Mouse (Mus musculus): ENCODE data around the gene Romo1. TPM values are rescaled to one million over a fixed set of nuclear protein-coding genes. Genes with fewer than 3 reads are reported as not detected.

Gene Romo1
- polyA plus RNA-seq, 1 experiment from 2014 or later, result 467 TPM

GRCm38 (mm10) chr2:156166557-156166956, 22.7 kb downstream of the Romo1 start:
- Histone ChIP-seq H3K36me3 (ENCODE audit: control insufficient read depth, insufficient read depth, low read length) (peaks cover 99% of the 10 kb centered on the region), H3K27ac (ENCODE audit: low read depth) (no peak overlapping the region), H3K4me2 (ENCODE audit: low read length) (no peak overlapping the region), H3K9ac (ENCODE audit: low read length) (no peak overlapping the region), H3K27me3 (replicated peaks; ENCODE audit: control insufficient read depth, insufficient read depth, low read length) (no peaks in the 10 kb centered on the region), H3K9me3 (ENCODE audit: control insufficient read depth, low read length) (no peaks in the 10 kb centered on the region), H3K4me3 (ENCODE audit: low read depth, low read length) (no peak overlapping the region), H3K4me1 (replicated peaks; ENCODE audit: control insufficient read depth, insufficient read depth, low read length) (no peaks in the 10 kb centered on the region)
- 93% methylated on average over 5 of the region's 5 CpGs for WGBS
- DNase-seq (ENCODE audit: low spot score), result peak; percentile 47
- ATAC-seq (replicated peaks; ENCODE audit: low FRiP score, low TSS enrichment, low read depth), result no peak

- 86% methylated on average over 6 of the region's 6 CpGs for WGBS
- Histone ChIP-seq H3K4me1 (replicated peaks; ENCODE audit: control insufficient read depth, insufficient read depth, low read length) (peaks cover 12% of the 10 kb centered on the region), H3K4me3 (ENCODE audit: low read depth, low read length) (0 out of 2 replicates have a peak overlapping the region, but pooled peaks have one; percentile 11), H3K4me2 (ENCODE audit: low read length) (no peak overlapping the region; the same call in 1 of the 2 replicates), H3K9me3 (ENCODE audit: control insufficient read depth, low read length) (no peaks in the 10 kb centered on the region), H3K9ac (ENCODE audit: low read length) (no peak overlapping the region), H3K27ac (ENCODE audit: low read depth) (no peak overlapping the region), H3K36me3 (ENCODE audit: control insufficient read depth, insufficient read depth, low read length) (peaks cover 64% of the 10 kb centered on the region), H3K27me3 (replicated peaks; ENCODE audit: control insufficient read depth, insufficient read depth, low read length) (no peaks in the 10 kb centered on the region)
- DNase-seq (ENCODE audit: low spot score), result peak; percentile 41
- no peak for ATAC-seq (replicated peaks; ENCODE audit: low FRiP score, low TSS enrichment, low read depth)
These were observed 33.2 kb downstream of the Romo1 start for GRCm38 (mm10) chr2:156177079-156177478.

GRCm38 (mm10) chr2:156177651-156178050, 33.8 kb downstream of the Romo1 start:
- Histone ChIP-seq H3K4me1 (replicated peaks; ENCODE audit: control insufficient read depth, insufficient read depth, low read length) (peaks cover 12% of the 10 kb centered on the region), H3K27ac (ENCODE audit: low read depth) (no peak overlapping the region), H3K9ac (ENCODE audit: low read length) (peak overlapping the region; percentile 14; the same call in 1 of the 2 replicates), H3K9me3 (ENCODE audit: control insufficient read depth, low read length) (no peaks in the 10 kb centered on the region), H3K27me3 (replicated peaks; ENCODE audit: control insufficient read depth, insufficient read depth, low read length) (no peaks in the 10 kb centered on the region), H3K4me2 (ENCODE audit: low read length) (peak overlapping the region; percentile 88), H3K4me3 (ENCODE audit: low read depth, low read length) (peak overlapping the region; percentile 80), H3K36me3 (ENCODE audit: control insufficient read depth, insufficient read depth, low read length) (peaks cover 59% of the 10 kb centered on the region)
- ATAC-seq (replicated peaks; ENCODE audit: low FRiP score, low TSS enrichment, low read depth), result no peak
- peak; percentile 51 for DNase-seq (ENCODE audit: low spot score)
- WGBS, result 74% methylated on average over 7 of the region's 7 CpGs

- Histone ChIP-seq H3K4me1 (replicated peaks; ENCODE audit: control insufficient read depth, insufficient read depth, low read length) (peaks cover 12% of the 10 kb centered on the region), H3K4me3 (ENCODE audit: low read depth, low read length) (peak overlapping the region; percentile 80), H3K27ac (ENCODE audit: low read depth) (peak overlapping the region; percentile 96), H3K9ac (ENCODE audit: low read length) (peak overlapping the region; percentile 99), H3K36me3 (ENCODE audit: control insufficient read depth, insufficient read depth, low read length) (peaks cover 45% of the 10 kb centered on the region), H3K27me3 (replicated peaks; ENCODE audit: control insufficient read depth, insufficient read depth, low read length) (no peaks in the 10 kb centered on the region), H3K4me2 (ENCODE audit: low read length) (peak overlapping the region; percentile 88), H3K9me3 (ENCODE audit: control insufficient read depth, low read length) (no peaks in the 10 kb centered on the region)
- ATAC-seq (replicated peaks; ENCODE audit: low FRiP score, low TSS enrichment, low read depth) (peak; percentile 54), DNase-seq (ENCODE audit: low spot score) (peak; percentile 92)
- WGBS, result under 1% methylated on average over 47 of the region's 47 CpGs
These were observed 35.4 kb downstream of the Romo1 start for GRCm38 (mm10) chr2:156179046-156179795.

- peaks cover 12% of the 10 kb centered on the region for H3K4me1 ChIP-seq (replicated peaks; ENCODE audit: control insufficient read depth, insufficient read depth, low read length)
- ATAC-seq (replicated peaks; ENCODE audit: low FRiP score, low TSS enrichment, low read depth) (no peak), DNase-seq (ENCODE audit: low spot score) (no peak)
- H3K27me3 ChIP-seq (replicated peaks; ENCODE audit: control insufficient read depth, insufficient read depth, low read length), result no peaks in the 10 kb centered on the region
- H3K4me3 ChIP-seq (ENCODE audit: low read depth, low read length), result peak overlapping the region; percentile 80
- H3K9me3 ChIP-seq (ENCODE audit: control insufficient read depth, low read length), result no peaks in the 10 kb centered on the region
- peaks cover 40% of the 10 kb centered on the region for H3K36me3 ChIP-seq (ENCODE audit: control insufficient read depth, insufficient read depth, low read length)
- peak overlapping the region; percentile 96 for H3K27ac ChIP-seq (ENCODE audit: low read depth)
- H3K4me2 ChIP-seq (ENCODE audit: low read length), result no peak overlapping the region
- under 1% methylated on average over 41 of the region's 41 CpGs for WGBS
- H3K9ac ChIP-seq (ENCODE audit: low read length), result peak overlapping the region; percentile 99
These were observed 35.9 kb downstream of the Romo1 start for GRCm38 (mm10) chr2:156179796-156180093.

GRCm38 (mm10) chr2:156180094-156180821, 36.4 kb downstream of the Romo1 start, which contains the start of gene Rbm39:
Rbm39 (minus strand) TSS chr2:156180238.
- Histone ChIP-seq H3K4me2 (ENCODE audit: low read length) (peak within 1 kb of the TSS; percentile 88), H3K4me1 (replicated peaks; ENCODE audit: control insufficient read depth, insufficient read depth, low read length) (peaks cover 12% of the 10 kb centered on the region), H3K4me3 (ENCODE audit: low read depth, low read length) (peak within 1 kb of the TSS; percentile 80), H3K36me3 (ENCODE audit: control insufficient read depth, insufficient read depth, low read length) (peaks cover 35% of the 10 kb centered on the region), H3K9me3 (ENCODE audit: control insufficient read depth, low read length) (no peaks in the 10 kb centered on the region), H3K9ac (ENCODE audit: low read length) (peak within 1 kb of the TSS; percentile 99), H3K27me3 (replicated peaks; ENCODE audit: control insufficient read depth, insufficient read depth, low read length) (no peaks in the 10 kb centered on the region), H3K27ac (ENCODE audit: low read depth) (peak within 1 kb of the TSS; percentile 96)
- ATAC-seq (replicated peaks; ENCODE audit: low FRiP score, low TSS enrichment, low read depth) (peak; percentile 96), DNase-seq (ENCODE audit: low spot score) (peak; percentile 100)
- WGBS, result under 1% methylated on average over 47 of the region's 47 CpGs

GRCm38 (mm10) chr2:156180824-156181590, 37.2 kb downstream of the Romo1 start:
- H3K4me3 ChIP-seq (ENCODE audit: low read depth, low read length), result peak overlapping the region; percentile 80
- DNase-seq (ENCODE audit: low spot score), result peak; percentile 41
- no peaks in the 10 kb centered on the region for H3K27me3 ChIP-seq (replicated peaks; ENCODE audit: control insufficient read depth, insufficient read depth, low read length)
- H3K4me2 ChIP-seq (ENCODE audit: low read length), result peak overlapping the region; percentile 63
- no peak for ATAC-seq (replicated peaks; ENCODE audit: low FRiP score, low TSS enrichment, low read depth)
- peak overlapping the region; percentile 99 for H3K9ac ChIP-seq (ENCODE audit: low read length)
- peak overlapping the region; percentile 78 for H3K27ac ChIP-seq (ENCODE audit: low read depth)
- H3K4me1 ChIP-seq (replicated peaks; ENCODE audit: control insufficient read depth, insufficient read depth, low read length), result peaks cover 12% of the 10 kb centered on the region
- peaks cover 28% of the 10 kb centered on the region for H3K36me3 ChIP-seq (ENCODE audit: control insufficient read depth, insufficient read depth, low read length)
- no peaks in the 10 kb centered on the region for H3K9me3 ChIP-seq (ENCODE audit: control insufficient read depth, low read length)
- WGBS, result 14% methylated on average over 8 of the region's 8 CpGs

GRCm38 (mm10) chr2:156181592-156181991, 37.8 kb downstream of the Romo1 start:
- peaks cover 12% of the 10 kb centered on the region for H3K4me1 ChIP-seq (replicated peaks; ENCODE audit: control insufficient read depth, insufficient read depth, low read length)
- H3K27me3 ChIP-seq (replicated peaks; ENCODE audit: control insufficient read depth, insufficient read depth, low read length), result no peaks in the 10 kb centered on the region
- no peak overlapping the region for H3K27ac ChIP-seq (ENCODE audit: low read depth)
- 80% methylated on average over 2 of the region's 2 CpGs for WGBS
- no peak overlapping the region for H3K4me2 ChIP-seq (ENCODE audit: low read length)
- ATAC-seq (replicated peaks; ENCODE audit: low FRiP score, low TSS enrichment, low read depth) (no peak), DNase-seq (ENCODE audit: low spot score) (peak; percentile 42)
- no peak overlapping the region for H3K9ac ChIP-seq (ENCODE audit: low read length)
- H3K36me3 ChIP-seq (ENCODE audit: control insufficient read depth, insufficient read depth, low read length), result peaks cover 22% of the 10 kb centered on the region
- no peak overlapping the region for H3K4me3 ChIP-seq (ENCODE audit: low read depth, low read length)
- H3K9me3 ChIP-seq (ENCODE audit: control insufficient read depth, low read length), result no peaks in the 10 kb centered on the region

Data from intestine, embryonic 14.5 days (tissue).